ENCODE assay signal across 41 mouse cellular contexts in genomic region chr16:26574173-26574572, GRCm38 (mm10). TPM values are rescaled to one million over a fixed set of nuclear protein-coding genes. Genes with fewer than 3 reads are reported as not detected.
"Had no signal": no experiment of that assay in that cellular context is flagged by ENCODE, and none has a peak within 500 bp of the region (broad histone marks: within the 10 kb centered on the region; RNA-seq: fewer than 3 reads in every experiment).

No protein-coding gene starts in this region.

- H3K36me3 ChIP-seq: heart, embryonic 13.5 days; heart, embryonic 15.5 days; hindbrain, embryonic 13.5 days; hindbrain, embryonic 15.5 days; limb, embryonic 13.5 days; limb, embryonic 15.5 days; liver, embryonic 12.5 days had no signal

- DNase-seq: gastrocnemius, postnatal 14 days; gastrocnemius, postnatal 36 days; heart, adult 11 months; heart, adult 2 months; heart, postnatal 14 days; heart, postnatal 36 days; kidney, adult 18-20 months; kidney, adult 8-10 months; kidney, postnatal 14 days; kidney, postnatal 36 days; layer of hippocampus, adult 9-11 months; layer of hippocampus, postnatal 36 days; left cerebral cortex, postnatal 4 days had no signal

- ATAC-seq: hindbrain, postnatal 0 days; intestine, embryonic 16.5 days; liver, embryonic 12.5 days had no signal

- H3K27ac ChIP-seq: heart, adult 2 months; heart, embryonic 13.5 days; heart, embryonic 15.5 days; hindbrain, embryonic 13.5 days; hindbrain, embryonic 15.5 days; hindbrain, postnatal 0 days; limb, embryonic 13.5 days; limb, embryonic 15.5 days; liver, embryonic 12.5 days had no signal

- H3K4me3 ChIP-seq: heart, adult 2 months; heart, embryonic 13.5 days; heart, embryonic 15.5 days; hindbrain, embryonic 13.5 days; hindbrain, embryonic 15.5 days; limb, embryonic 13.5 days; limb, embryonic 15.5 days; liver, embryonic 12.5 days had no signal

- H3K9me3 ChIP-seq: heart, embryonic 13.5 days; heart, embryonic 15.5 days; hindbrain, embryonic 13.5 days; hindbrain, embryonic 15.5 days; limb, embryonic 13.5 days; limb, embryonic 15.5 days; liver, embryonic 12.5 days had no signal

- H3K27me3 ChIP-seq: heart, embryonic 13.5 days; heart, embryonic 15.5 days; hindbrain, embryonic 13.5 days; hindbrain, embryonic 15.5 days; limb, embryonic 13.5 days; limb, embryonic 15.5 days; liver, embryonic 12.5 days had no signal

- H3K4me1 ChIP-seq: heart, embryonic 13.5 days; heart, embryonic 15.5 days; hindbrain, embryonic 13.5 days; hindbrain, embryonic 15.5 days; limb, embryonic 15.5 days; liver, embryonic 12.5 days had no signal

- H3K9ac ChIP-seq: heart, embryonic 13.5 days; heart, embryonic 15.5 days; hindbrain, embryonic 13.5 days; hindbrain, embryonic 15.5 days; limb, embryonic 13.5 days; limb, embryonic 15.5 days; liver, embryonic 12.5 days had no signal

- H3K4me2 ChIP-seq: heart, embryonic 11.5 days; heart, embryonic 13.5 days; heart, embryonic 15.5 days; hindbrain, embryonic 13.5 days; hindbrain, embryonic 15.5 days; limb, embryonic 13.5 days; limb, embryonic 15.5 days; liver, embryonic 12.5 days had no signal

RNA-seq across cellular contexts. Expression of gene Tmem207, which starts 47.6 kb away (rescaled TPM):
- total RNA-seq: gastrocnemius, adult 18-20 months; gastrocnemius, adult 8-10 months; gastrocnemius, postnatal 14 days; gastrocnemius, postnatal 36 days; heart, adult 2 months; heart, postnatal 14 days; heart, postnatal 36 days; hematopoietic stem cell, adult 5-6 weeks; hindbrain, postnatal 0 days; layer of hippocampus, adult 18-20 months; layer of hippocampus, adult 8-10 months; layer of hippocampus, postnatal 14 days; layer of hippocampus, postnatal 36 days; left cerebral cortex, adult 18-20 months; left cerebral cortex, adult 8-10 months; left cerebral cortex, postnatal 10 days; left cerebral cortex, postnatal 25 days; left cerebral cortex, postnatal 4 days; liver, adult 2 months had no signal
- polyA plus RNA-seq: gonadal fat pad, adult 2 months; heart, adult 2 months; heart, embryonic 11.5 days; heart, embryonic 13.5 days; heart, embryonic 15.5 days; heart, postnatal 0 days; hindbrain, embryonic 11.5 days; hindbrain, postnatal 0 days; intestine, embryonic 14.5 days; intestine, embryonic 16.5 days; kidney, embryonic 14.5 days; large intestine, adult 2 months; limb, embryonic 11.5 days; limb, embryonic 13.5 days; limb, embryonic 15.5 days; liver, adult 2 months; liver, embryonic 12.5 days had no signal
